Mouse (Mus musculus): ENCODE results near the gene Tmem200a.

The Tmem200a gene

GRCm38 (mm10) chr10:25876809-25877208 is 202.0 kb downstream of the Tmem200a start:
- DNase-seq = no peak

- no peak for DNase-seq
These were observed 210.1 kb downstream of the Tmem200a start for GRCm38 (mm10) chr10:25868739-25869138.

Data from kidney, adult 9 months (tissue).